Mouse (Mus musculus): ENCODE results near the gene Lrp10. TPM values are rescaled to one million over a fixed set of nuclear protein-coding genes. Genes with fewer than 3 reads are reported as not detected.

The Lrp10 gene
- total RNA-seq, 2 experiments from 2014 or later = 40.3 to 42.2 TPM

GRCm38 (mm10) chr14:54432837-54433830 is 30.8 kb upstream of the Lrp10 start:
- DNase-seq (ENCODE audit: low spot score in 2 of 2) = peak in 1 of 2 experiments; percentile 63

GRCm38 (mm10) chr14:54433941-54434531 is 29.9 kb upstream of the Lrp10 start:
- no peak for DNase-seq (ENCODE audit: low spot score in 2 of 2)

GRCm38 (mm10) chr14:54435194-54435918 is 28.6 kb upstream of the Lrp10 start:
- no peak for DNase-seq (ENCODE audit: low spot score in 2 of 2)

- no peak for DNase-seq (ENCODE audit: low spot score in 2 of 2)
These were observed 24.8 kb upstream of the Lrp10 start for GRCm38 (mm10) chr14:54439155-54439554.

GRCm38 (mm10) chr14:54439610-54440009 is 24.3 kb upstream of the Lrp10 start:
- no peak for DNase-seq (ENCODE audit: low spot score in 2 of 2)

- DNase-seq (ENCODE audit: low spot score in 2 of 2) = no peak
These were observed 23.4 kb upstream of the Lrp10 start for GRCm38 (mm10) chr14:54440538-54440937.

DNA sequence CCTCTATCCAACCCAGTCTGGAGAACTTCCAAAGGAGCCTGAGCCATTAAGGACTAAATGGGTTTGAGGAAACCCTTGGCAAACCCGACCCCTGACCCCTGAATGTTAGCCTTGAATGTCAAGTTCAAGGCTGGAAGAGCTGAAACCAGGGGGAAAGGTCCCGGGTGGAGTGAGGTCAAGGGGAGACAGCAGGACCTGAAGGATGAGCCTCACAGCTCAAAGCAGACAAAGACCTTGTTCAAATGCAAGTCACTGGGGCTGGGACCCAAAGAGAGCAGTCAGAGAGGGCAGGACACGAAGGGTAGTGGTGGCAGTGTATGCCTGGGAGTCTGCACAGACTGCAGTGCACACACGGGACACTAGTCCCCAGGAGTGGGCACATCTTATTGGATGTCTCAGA is 22.6 kb upstream of the Lrp10 start:
- no peak for DNase-seq (ENCODE audit: low spot score in 2 of 2)

- no peak for DNase-seq (ENCODE audit: low spot score in 2 of 2)
These were observed 21.4 kb upstream of the Lrp10 start for GRCm38 (mm10) chr14:54442548-54442947.

DNA sequence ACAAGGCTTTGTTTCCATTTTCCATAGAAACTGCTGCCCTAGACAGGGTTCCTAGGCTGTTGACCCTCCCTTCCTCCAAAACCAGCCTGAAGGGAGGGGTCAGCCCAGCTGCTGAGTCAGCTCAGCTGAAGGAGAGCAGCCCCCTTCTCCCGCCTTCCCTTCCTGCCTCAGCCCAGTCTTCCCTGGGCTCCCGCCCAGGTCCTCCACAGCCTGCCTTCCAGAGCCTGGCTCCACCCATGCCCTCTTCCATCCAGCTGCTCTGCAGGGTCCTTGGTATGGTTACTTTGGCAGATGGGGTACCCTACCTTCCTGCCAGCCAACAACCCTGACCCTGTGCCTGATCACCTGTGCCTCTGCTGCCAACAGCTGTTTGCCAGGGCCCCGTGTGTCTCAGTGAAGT is 20.7 kb upstream of the Lrp10 start:
- DNase-seq (ENCODE audit: low spot score in 2 of 2) = no peak

DNA sequence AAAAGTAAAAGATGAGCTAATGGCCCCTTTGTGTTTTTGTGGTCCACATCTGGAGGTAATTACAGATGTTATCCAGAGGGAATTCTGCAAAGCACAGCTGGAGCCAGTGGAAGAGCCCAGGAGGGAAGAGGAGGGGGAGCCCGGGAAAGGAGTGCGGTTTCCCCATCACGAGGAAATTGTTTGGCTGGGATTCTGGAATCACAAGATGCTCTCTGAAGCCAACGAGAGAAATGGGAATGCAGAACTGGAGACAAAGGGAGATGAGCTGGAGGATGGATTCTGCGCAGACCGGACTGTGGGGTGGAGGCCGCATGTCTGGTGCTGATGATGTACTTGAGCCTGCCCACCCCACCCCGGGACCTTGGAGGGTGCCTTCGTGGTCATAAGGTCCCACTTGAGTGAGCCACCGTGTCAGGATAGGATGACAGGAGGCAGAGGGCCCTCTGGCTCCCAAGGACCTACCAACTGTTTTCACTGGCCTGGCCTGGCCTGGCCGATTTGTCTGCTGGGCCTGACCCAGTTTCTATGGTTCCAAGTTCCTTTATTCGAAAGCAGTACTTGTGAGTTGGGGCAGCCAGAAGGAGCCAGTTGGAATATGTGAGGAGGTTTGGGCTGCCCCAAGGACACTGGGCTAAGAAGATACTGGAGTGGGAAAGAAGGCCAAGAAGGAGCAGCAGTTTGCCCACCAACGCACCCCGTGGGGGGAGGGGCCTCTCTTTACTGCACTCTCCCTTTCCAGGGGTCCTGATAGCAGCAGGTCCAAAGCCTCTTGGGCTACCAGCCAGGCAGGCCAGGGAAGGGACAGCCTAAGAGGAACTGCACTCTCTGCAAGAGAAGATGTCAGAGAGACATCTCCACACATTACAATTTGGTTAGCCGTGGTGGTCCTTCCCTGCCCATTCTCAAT is 20.0 kb upstream of the Lrp10 start:
- DNase-seq (ENCODE audit: low spot score in 2 of 2) = peak in 1 of 2 experiments; percentile 33

DNA sequence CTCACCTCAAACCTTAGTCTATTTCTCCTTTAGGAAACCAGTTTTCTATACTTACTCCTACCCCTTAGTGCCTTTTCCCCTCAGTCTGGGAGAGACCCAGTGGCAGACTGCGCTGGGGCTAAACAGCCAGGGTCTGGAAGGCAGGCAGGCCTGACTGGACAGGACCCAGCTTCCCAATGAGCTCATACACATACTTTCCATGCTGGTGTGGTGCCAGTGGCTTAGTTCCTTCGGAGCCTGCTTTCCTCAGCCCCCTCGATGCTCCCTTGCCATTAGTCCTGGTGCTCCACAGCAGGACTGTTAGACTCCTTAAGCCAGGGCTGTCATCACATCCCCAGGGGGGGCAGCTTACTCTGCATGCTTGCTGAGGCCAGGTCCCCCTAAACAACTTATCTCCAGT is 18.5 kb upstream of the Lrp10 start:
- no peak for DNase-seq (ENCODE audit: low spot score in 2 of 2)

DNA sequence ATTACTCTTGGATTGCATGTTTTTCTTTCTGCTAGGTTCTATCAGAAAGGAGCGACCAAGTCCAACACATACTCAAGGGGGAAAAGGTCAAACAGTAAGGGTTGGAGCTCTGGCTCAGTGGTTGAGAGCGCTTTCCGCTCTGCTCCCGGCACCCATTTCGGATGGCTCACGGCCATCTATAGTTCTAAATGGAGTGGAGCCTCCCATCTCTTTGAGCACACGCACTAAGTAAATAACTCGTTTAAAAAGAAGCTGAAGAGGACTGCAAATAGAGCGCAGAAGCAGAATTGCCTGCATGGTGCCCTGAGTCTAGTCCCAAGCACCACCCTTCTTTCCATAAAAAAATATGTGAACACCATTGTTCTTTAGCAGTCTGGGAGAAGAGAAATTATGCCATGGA is 10.4 kb upstream of the Lrp10 start:
- DNase-seq (ENCODE audit: low spot score in 2 of 2) = no peak

DNA sequence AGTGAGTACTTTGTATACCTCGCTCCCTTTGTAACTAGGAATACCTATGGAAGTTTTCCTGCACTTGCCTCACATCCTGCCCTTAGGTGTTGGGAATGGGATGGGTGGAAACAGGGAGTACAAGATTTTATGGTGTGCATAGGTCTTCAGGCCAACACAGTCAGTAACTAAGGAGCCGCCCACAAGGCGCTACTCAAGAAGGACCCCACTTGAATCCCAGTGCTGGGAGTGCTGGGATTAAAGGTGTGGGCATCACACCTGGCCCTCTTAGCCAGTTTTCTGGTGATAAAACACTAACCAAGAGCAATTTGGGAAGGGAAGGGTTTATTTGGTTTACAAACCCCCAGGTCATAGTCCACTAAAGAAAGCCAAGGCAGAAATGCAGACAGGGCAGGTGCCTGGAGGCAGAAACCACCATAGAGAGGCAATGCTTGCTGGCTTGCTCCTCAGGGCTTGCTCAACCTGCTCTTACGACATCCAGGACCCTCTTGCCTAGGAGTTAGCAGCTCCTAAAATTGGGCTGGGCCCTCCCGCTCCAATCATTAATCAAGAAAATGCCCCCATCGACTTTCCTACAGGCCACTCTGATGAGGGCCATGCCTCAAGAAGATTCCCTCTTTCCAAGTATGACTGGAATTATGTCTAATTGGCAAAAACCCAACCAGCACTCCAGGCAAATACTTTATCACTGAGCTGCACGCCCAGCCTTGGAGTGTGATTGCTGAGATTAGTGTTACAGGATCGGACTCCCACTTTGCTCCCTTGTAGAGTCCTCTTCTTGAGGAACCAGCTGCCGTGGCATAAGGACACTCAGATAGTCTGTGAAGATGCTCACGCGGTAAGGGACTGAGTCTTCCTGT is 9.0 kb upstream of the Lrp10 start:
- DNase-seq (ENCODE audit: low spot score in 2 of 2) = no peak

- no peak for DNase-seq (ENCODE audit: low spot score in 2 of 2)
These were observed 5.9 kb upstream of the Lrp10 start for GRCm38 (mm10) chr14:54457907-54458569.

GRCm38 (mm10) chr14:54462146-54462545 is 1.8 kb upstream of the Lrp10 start:
- no peak for DNase-seq (ENCODE audit: low spot score in 2 of 2)

GRCm38 (mm10) chr14:54463108-54463958 is 604 bp upstream of the Lrp10 start:
- no peak for DNase-seq (ENCODE audit: low spot score in 2 of 2)

DNA sequence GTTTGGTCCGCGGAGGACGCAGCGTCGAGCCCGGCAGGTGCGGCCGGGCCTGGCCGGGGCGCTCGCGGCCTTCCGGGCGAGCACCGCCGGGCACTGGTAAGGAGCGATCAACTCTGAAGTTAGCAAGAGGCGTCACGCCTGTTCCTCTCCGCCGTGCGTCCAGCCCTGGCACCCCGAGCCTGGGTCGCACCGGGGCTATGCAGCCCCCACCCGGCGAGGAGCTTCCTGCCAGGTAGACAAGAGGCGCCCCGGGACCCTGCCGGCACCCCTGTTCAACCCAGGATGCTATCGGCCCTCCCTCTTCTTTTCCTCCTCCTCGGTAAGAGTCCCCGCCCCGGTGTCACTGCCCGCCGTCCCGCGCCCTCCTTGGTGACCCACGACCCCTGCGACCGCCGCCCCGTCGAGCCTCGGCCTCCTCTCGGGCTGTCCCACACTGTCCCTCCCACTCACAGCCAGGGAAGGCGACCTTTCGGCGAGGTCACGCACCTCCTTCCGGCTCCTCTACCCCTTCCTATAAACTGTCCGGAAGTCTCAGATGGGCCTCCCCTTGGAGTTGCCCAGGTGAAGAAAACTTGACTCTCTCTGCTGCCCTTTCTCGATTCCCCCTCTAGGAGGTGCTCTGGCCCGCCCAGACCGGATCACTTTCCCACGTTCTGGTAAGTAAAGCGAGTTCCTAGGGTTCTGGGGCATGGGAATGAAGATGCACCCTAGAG is 512 bp downstream of the Lrp10 start:
- DNase-seq (ENCODE audit: low spot score in 2 of 2) = peak; percentile 54 to 61

DNA sequence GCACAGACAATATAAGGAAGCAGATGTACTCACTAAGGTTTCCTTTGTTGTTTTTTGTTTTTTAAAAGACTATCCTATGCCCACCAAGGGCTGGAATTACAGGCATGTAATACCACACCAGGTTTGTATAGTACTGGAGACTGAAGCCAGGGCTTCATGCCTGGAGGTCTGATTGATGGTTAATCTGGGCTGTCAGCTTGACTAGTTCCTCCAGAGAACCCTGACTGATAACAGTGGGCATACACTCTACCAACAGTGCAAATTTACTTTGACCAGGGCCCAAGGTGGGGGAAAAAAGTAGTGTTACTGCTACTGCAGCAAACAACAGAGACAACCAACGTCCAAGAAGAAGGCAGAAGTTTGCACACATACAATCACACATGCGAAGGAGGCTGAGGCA is 7.5 kb downstream of the Lrp10 start:
- no peak for DNase-seq (ENCODE audit: low spot score in 2 of 2)

Measured in layer of hippocampus, postnatal 10 days (tissue).